Mouse (Mus musculus) MEL (cell line): Measurements from ENCODE around the gene Sytl3.
"Not testable (repeated sequence)": the region's sequence is repeated elsewhere in the genome, so short reads cannot be mapped to it uniquely, and the experiment has no call there.

Experiments used
- CTCF ChIP-seq, 3 experiments: IDR thresholded peaks in 2 of 3; conservative IDR thresholded peaks in 1 of 3; 2 replicates each; pipeline ENCODE4 v1.5.1; 2011 to 2012; ENCODE audit warnings: low read length in 3 of 3, low read depth in 2 of 3, mild to moderate bottlenecking in 2 of 3, improper control_type of control experiment in 1 of 3, inconsistent platforms in 1 of 3, mixed read lengths in 1 of 3, moderate library complexity in 1 of 3; ENCODE audit not compliant: control insufficient read depth in 1 of 3, insufficient read depth in 1 of 3, poor library complexity in 1 of 3, severe bottlenecking in 1 of 3
- ELF1 ChIP-seq: IDR thresholded peaks from 2 replicates; pipeline ENCODE4 v1.6.1; 2014; ENCODE audit warnings: low read depth, mild to moderate bottlenecking, inconsistent platforms, low read length, improper control_type of control experiment, moderate library complexity
- HCFC1 ChIP-seq: IDR thresholded peaks from 2 replicates; pipeline ENCODE4 v1.6.1; 2012; ENCODE audit warnings: low read depth, mild to moderate bottlenecking, inconsistent platforms, low read length, improper control_type of control experiment, moderate library complexity
- POLR2AphosphoS2 ChIP-seq: IDR thresholded peaks from 2 replicates; pipeline ENCODE4 v1.6.1; 2011; ENCODE audit warnings: low read length, improper control_type of control experiment
- RCOR1 ChIP-seq: IDR thresholded peaks from 2 replicates; pipeline ENCODE4 v1.6.1; 2012; ENCODE audit warnings: low read depth, mild to moderate bottlenecking, inconsistent platforms, low read length, improper control_type of control experiment
- USF1 ChIP-seq: IDR thresholded peaks from 2 replicates; pipeline ENCODE4 v1.6.1; 2014; ENCODE audit warnings: low read depth, mild to moderate bottlenecking, inconsistent platforms, low read length, improper control_type of control experiment, moderate library complexity

- not testable (repeated sequence) for TF ChIP-seq ELF1; USF1; POLR2AphosphoS2; CTCF (IDR thresholded peaks at IDR 0.05 in 2 of 3, conservative IDR thresholded peaks at IDR 0.05 in 1 of 3; ENCODE audit: control insufficient read depth in 1 of 3, insufficient read depth in 1 of 3, low read depth in 2 of 3, low read length in 3 of 3, poor library complexity in 1 of 3, severe bottlenecking in 1 of 3); HCFC1; RCOR1
Observed at GRCm38 (mm10) chr17:6632850-6633249, 26.0 kb upstream of the Sytl3 start.
